In the genomic region with DNA sequence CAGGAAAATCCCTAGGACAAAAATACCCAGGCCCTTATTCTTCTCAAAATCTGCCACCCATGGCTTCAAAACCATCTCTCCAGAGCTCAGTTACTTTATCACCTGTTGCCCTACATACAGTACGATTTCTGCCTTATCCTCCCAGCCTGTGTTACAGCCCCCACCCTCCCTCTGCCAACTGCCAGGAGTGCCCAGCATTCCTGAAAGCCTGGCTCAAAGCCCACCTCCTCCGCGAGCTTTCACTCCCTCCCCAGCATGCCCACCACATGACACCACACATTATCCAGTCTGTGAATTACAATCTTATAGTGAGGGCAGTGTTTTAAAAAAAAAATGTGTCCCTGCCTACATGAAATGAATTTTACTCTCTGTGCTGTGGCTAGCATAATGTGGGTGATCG, we compare ENCODE assay signal across 10 mouse cellular contexts.
A peak's percentile ranks its signal among the peaks of the same experiment; 100 is the strongest.
DNase-seq lines count a peak whose midpoint lies in the region; ATAC-seq lines count a peak whose summit lies in the region.
"Had no signal": no experiment of that assay in that cellular context is flagged by ENCODE, and none has a peak within 500 bp of the region (broad histone marks: within the 10 kb centered on the region; RNA-seq: fewer than 3 reads in every experiment).

No protein-coding gene starts in this region.

- no peak overlapping the region for H3K4me3 ChIP-seq in forebrain, embryonic 13.5 days
- H3K4me3 ChIP-seq in forebrain, embryonic 11.5 days (ENCODE audit: low read depth, low read length) = no peak overlapping the region
- H3K4me3 ChIP-seq in midbrain, embryonic 15.5 days = no peak overlapping the region
- H3K4me3 ChIP-seq in midbrain, embryonic 10.5 days = no peak overlapping the region
- H3K4me3 ChIP-seq: erythroblast, embryonic 14.5 days had no signal

- 0 out of 2 replicates have a peak, but pooled peaks cover 8% of the 10 kb centered on the region for H3K4me1 ChIP-seq in forebrain, embryonic 13.5 days
- H3K4me1 ChIP-seq in forebrain, embryonic 11.5 days (replicated peaks; ENCODE audit: control insufficient read depth, insufficient read depth, low read length) = no peaks in the 10 kb centered on the region
- H3K4me1 ChIP-seq in midbrain, embryonic 15.5 days = no peaks in the 10 kb centered on the region
- no peaks in the 10 kb centered on the region for H3K4me1 ChIP-seq in midbrain, embryonic 10.5 days

- H3K4me2 ChIP-seq in forebrain, embryonic 13.5 days = no peak overlapping the region
- H3K4me2 ChIP-seq in forebrain, embryonic 11.5 days (ENCODE audit: low read depth, low read length, severe bottlenecking) = no peak overlapping the region
- no peak overlapping the region for H3K4me2 ChIP-seq in midbrain, embryonic 15.5 days

- no peak overlapping the region for H3K27ac ChIP-seq in forebrain, embryonic 13.5 days
- no peak overlapping the region for H3K27ac ChIP-seq in forebrain, embryonic 11.5 days (ENCODE audit: low read depth, low read length)
- no peak overlapping the region for H3K27ac ChIP-seq in midbrain, embryonic 15.5 days
- H3K27ac ChIP-seq in midbrain, embryonic 10.5 days (replicated peaks) = no peak overlapping the region

- DNase-seq in forebrain, embryonic 11.5 days (ENCODE audit: low spot score) = no peak
- DNase-seq in midbrain, embryonic 10.5 days (ENCODE audit: low spot score) = no peak
- peak; percentile 13 for DNase-seq in left cerebral cortex, adult 11 months (ENCODE audit: low spot score)
- DNase-seq in right cerebral cortex, postnatal 14 days = peak; percentile 71
- DNase-seq in spleen, adult 12 weeks (ENCODE audit: low spot score) = no peak
- DNase-seq: adrenal gland, postnatal 25 days had no signal

- peak; percentile 93 for ATAC-seq in forebrain, embryonic 13.5 days
- no peak for ATAC-seq in forebrain, embryonic 11.5 days (replicated peaks; ENCODE audit: low FRiP score)
- peak; percentile 58; the same call in 1 of the 2 replicates for ATAC-seq in midbrain, embryonic 15.5 days (replicated peaks)
- ATAC-seq in CD4-positive, CD25-positive, alpha-beta regulatory T cell, adult 4 months = no peak

- no peaks in the 10 kb centered on the region for H3K36me3 ChIP-seq in forebrain, embryonic 13.5 days (ENCODE audit: poor library complexity, severe bottlenecking)
- no peaks in the 10 kb centered on the region for H3K36me3 ChIP-seq in forebrain, embryonic 11.5 days (ENCODE audit: control insufficient read depth, insufficient read depth, low read length)
- no peaks in the 10 kb centered on the region for H3K36me3 ChIP-seq in midbrain, embryonic 15.5 days (replicated peaks)
- H3K36me3 ChIP-seq in midbrain, embryonic 10.5 days = no peaks in the 10 kb centered on the region

- H3K9me3 ChIP-seq in forebrain, embryonic 13.5 days (replicated peaks) = no peaks in the 10 kb centered on the region
- no peaks in the 10 kb centered on the region for H3K9me3 ChIP-seq in forebrain, embryonic 11.5 days (ENCODE audit: control insufficient read depth, low read length)
- H3K9me3 ChIP-seq in midbrain, embryonic 15.5 days = no peaks in the 10 kb centered on the region
- H3K9me3 ChIP-seq in midbrain, embryonic 10.5 days (replicated peaks) = no peaks in the 10 kb centered on the region

- no peak overlapping the region for H3K9ac ChIP-seq in forebrain, embryonic 13.5 days
- H3K9ac ChIP-seq in forebrain, embryonic 11.5 days (ENCODE audit: low read length) = no peak overlapping the region
- H3K9ac ChIP-seq in midbrain, embryonic 15.5 days = no peak overlapping the region

- WGBS in forebrain, embryonic 13.5 days = 43% methylated on average over 4 of the region's 4 CpGs
- WGBS in forebrain, embryonic 11.5 days = 84% methylated on average over 4 of the region's 4 CpGs
- WGBS in midbrain, embryonic 15.5 days = 56% methylated on average over 4 of the region's 4 CpGs
- 91% methylated on average over 4 of the region's 4 CpGs for WGBS in midbrain, embryonic 10.5 days

- no peaks in the 10 kb centered on the region for H3K27me3 ChIP-seq in forebrain, embryonic 13.5 days
- H3K27me3 ChIP-seq in forebrain, embryonic 11.5 days (ENCODE audit: control insufficient read depth, insufficient read depth, low read length) = no peaks in the 10 kb centered on the region
- H3K27me3 ChIP-seq in midbrain, embryonic 15.5 days (replicated peaks) = no peaks in the 10 kb centered on the region
- H3K27me3 ChIP-seq in midbrain, embryonic 10.5 days (ENCODE audit: low read depth, poor library complexity, severe bottlenecking) = no peaks in the 10 kb centered on the region

Comparison
In these comparisons a context has a peak if more than half of its experiments do, and no peak if none do; other contexts are left out.
1. ATAC-seq: peak in forebrain, embryonic 13.5 days (single experiment) and midbrain, embryonic 15.5 days (single experiment); none in forebrain, embryonic 11.5 days (single experiment) and CD4-positive, CD25-positive, alpha-beta regulatory T cell, adult 4 months (single experiment).
2. DNase-seq: peak in left cerebral cortex, adult 11 months (single experiment) and right cerebral cortex, postnatal 14 days (single experiment); none in forebrain, embryonic 11.5 days (single experiment), midbrain, embryonic 10.5 days (single experiment) and spleen, adult 12 weeks (single experiment).